Mouse (Mus musculus) embryonic facial prominence, embryonic 15.5 days (tissue): ENCODE measurements at regions not wholly inside any gene's neighbourhood (a gene's known extent, or its start where the extent isn't known, plus 50 kb on each side); places are given as distances from the start of the nearest gene placed in this dataset.

Source experiments
- ATAC-seq: fragments of 200-750 bp; cut with Nextera tagmentation; 2 replicates; pipeline ENCODE4 v1.8.0; 2017; ENCODE audit warnings: low read depth, moderate TSS enrichment; ENCODE audit not compliant: insufficient number of reproducible peaks, low FRiP score, low TSS enrichment
- H3K27ac ChIP-seq: fragments of 300-500 bp; sonication (generic); replicated peaks from 2 replicates; pipeline ENCODE4 v1.5.1; 2015; ENCODE audit warnings: mild to moderate bottlenecking, inconsistent platforms
- H3K27me3 ChIP-seq: fragments of 300-500 bp; sonication (generic); 2 replicates; pipeline ENCODE4 v1.6.1; 2015; ENCODE audit warnings: inconsistent platforms
- H3K36me3 ChIP-seq: fragments of 300-500 bp; sonication (generic); 2 replicates; pipeline ENCODE4 v1.6.1; 2015; ENCODE audit warnings: mild to moderate bottlenecking, inconsistent platforms
- H3K4me1 ChIP-seq: fragments of 300-500 bp; sonication (generic); 2 replicates; pipeline ENCODE4 v1.6.1; 2015; ENCODE audit warnings: inconsistent platforms
- H3K4me2 ChIP-seq: fragments of 300-500 bp; sonication (generic); replicated peaks from 2 replicates; pipeline ENCODE4 v1.6.1; 2015; ENCODE audit warnings: mild to moderate bottlenecking, inconsistent platforms
- H3K4me3 ChIP-seq: fragments of 300-500 bp; sonication (generic); replicated peaks from 2 replicates; pipeline ENCODE4 v1.5.1; 2015; ENCODE audit warnings: mild to moderate bottlenecking, inconsistent platforms
- H3K9ac ChIP-seq: fragments of 300-500 bp; sonication (generic); 2 replicates; pipeline ENCODE4 v1.6.1; 2015; ENCODE audit warnings: inconsistent platforms
- H3K9me3 ChIP-seq: fragments of 300-500 bp; sonication (generic); replicated peaks from 2 replicates; pipeline ENCODE4 v1.6.1; 2016; ENCODE audit warnings: inconsistent platforms
- WGBS: fragments of 180-500 bp; shearing (Covaris S2); methylation state at CpG from one replicate; pipeline ENCODE4 v1.1.7; 2015; 5-methylcytosine and 5-hydroxymethylcytosine counted together

DNA sequence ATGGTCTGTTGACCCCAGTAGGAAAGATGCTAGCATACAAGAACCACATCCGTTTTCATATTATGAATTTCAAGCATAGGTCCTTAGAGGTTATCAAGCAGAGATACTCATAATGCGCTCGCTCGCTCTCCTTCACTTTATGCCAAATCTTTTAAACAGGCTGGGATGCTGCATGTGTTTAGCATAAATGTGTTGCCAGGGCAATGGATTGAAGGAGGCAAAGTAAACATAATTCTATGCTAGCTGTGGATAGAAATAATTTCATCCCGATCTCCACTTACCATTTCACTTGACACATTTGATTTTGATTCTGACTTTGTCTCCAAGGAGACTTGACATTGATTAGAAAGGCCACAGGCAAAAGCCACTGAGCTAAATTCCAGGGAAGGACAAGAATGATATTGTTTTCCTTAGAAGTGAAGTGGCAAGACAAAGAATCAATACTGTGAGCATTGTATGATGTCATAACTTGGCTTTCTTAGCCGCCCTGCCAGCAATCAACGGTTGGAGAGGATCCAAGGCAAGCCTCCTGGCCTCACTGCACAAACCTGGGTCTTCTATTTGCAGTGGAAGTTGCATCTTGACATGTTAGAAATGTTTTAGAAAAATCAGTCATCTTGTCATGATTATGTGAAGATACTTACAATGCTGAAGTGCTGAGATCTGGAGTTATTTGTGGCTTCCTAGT lies 217.3 kb upstream of the Arglu1 start:
- no peak overlapping the region for H3K4me3 ChIP-seq
- H3K9me3 ChIP-seq, result no peaks in the 10 kb centered on the region
- ATAC-seq, result no peak
- 50% methylated on average over 7 of the region's 7 CpGs for WGBS
- no peaks in the 10 kb centered on the region for H3K4me1 ChIP-seq
- H3K4me2 ChIP-seq, result no peak overlapping the region
- H3K27ac ChIP-seq, result no peak overlapping the region
- no peaks in the 10 kb centered on the region for H3K36me3 ChIP-seq
- H3K9ac ChIP-seq, result no peak overlapping the region
- no peaks in the 10 kb centered on the region for H3K27me3 ChIP-seq

DNA sequence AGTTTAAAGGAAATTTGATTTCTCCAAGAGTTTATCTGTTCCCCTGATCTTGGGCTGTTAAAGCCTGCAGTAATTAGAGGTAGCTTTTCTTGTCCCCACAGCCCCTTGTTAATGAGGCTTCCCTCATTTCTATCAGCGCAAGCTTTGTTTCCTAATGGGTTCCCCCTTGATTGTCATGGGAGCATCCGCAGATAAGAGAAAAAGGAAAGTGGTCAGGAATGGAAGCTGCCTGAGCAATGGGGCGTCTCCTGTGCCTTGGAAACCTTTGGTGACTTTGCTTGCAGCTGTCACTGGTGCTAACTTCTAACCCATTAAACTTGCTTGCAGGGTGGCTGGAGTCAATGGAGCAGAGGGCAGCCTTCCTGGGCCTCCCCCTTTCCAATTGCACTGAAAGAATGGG lies 202.7 kb upstream of the Arglu1 start:
- H3K27ac ChIP-seq, result no peak overlapping the region
- H3K36me3 ChIP-seq, result no peaks in the 10 kb centered on the region
- no peaks in the 10 kb centered on the region for H3K4me1 ChIP-seq
- ATAC-seq, result no peak
- H3K9ac ChIP-seq, result no peak overlapping the region
- H3K4me2 ChIP-seq, result no peak overlapping the region
- 55% methylated on average over 3 of the region's 3 CpGs for WGBS
- no peak overlapping the region for H3K4me3 ChIP-seq
- H3K9me3 ChIP-seq, result no peaks in the 10 kb centered on the region
- H3K27me3 ChIP-seq, result no peaks in the 10 kb centered on the region

DNA sequence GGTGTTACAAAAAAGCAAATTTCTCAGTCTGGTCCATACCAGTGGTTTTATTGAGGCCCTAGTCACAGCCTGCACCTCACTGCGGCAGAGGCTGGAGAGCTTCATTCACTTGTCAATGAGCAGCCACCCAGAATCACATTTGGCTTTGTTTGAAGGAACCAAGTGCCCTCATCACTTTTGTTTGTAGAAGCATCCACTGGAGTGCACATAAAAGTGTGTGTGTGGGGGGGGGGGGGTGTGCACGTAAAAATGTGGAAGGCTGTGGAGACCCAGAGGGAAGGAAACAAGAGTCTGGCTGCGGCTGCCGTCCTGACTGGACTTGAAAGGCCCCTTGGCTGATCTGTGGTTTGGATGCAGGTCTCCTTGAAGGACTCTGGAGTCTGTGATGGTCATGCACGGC lies 187.0 kb upstream of the Arglu1 start:
- Histone ChIP-seq H3K9me3 (no peaks in the 10 kb centered on the region), H3K4me3 (no peak overlapping the region), H3K9ac (no peak overlapping the region), H3K27ac (no peak overlapping the region), H3K4me2 (no peak overlapping the region), H3K4me1 (no peaks in the 10 kb centered on the region), H3K27me3 (no peaks in the 10 kb centered on the region), H3K36me3 (no peaks in the 10 kb centered on the region)
- 80% methylated on average over 5 of the region's 5 CpGs for WGBS
- no peak for ATAC-seq

GRCm38 (mm10) chr8:8876879-8877278 lies 186.6 kb upstream of the Arglu1 start:
- H3K9ac ChIP-seq, result no peak overlapping the region
- no peaks in the 10 kb centered on the region for H3K4me1 ChIP-seq
- H3K4me3 ChIP-seq, result no peak overlapping the region
- H3K9me3 ChIP-seq, result no peaks in the 10 kb centered on the region
- WGBS, result 63% methylated on average over 9 of the region's 9 CpGs
- no peaks in the 10 kb centered on the region for H3K27me3 ChIP-seq
- no peak overlapping the region for H3K4me2 ChIP-seq
- no peak overlapping the region for H3K27ac ChIP-seq
- no peaks in the 10 kb centered on the region for H3K36me3 ChIP-seq
- no peak for ATAC-seq

DNA sequence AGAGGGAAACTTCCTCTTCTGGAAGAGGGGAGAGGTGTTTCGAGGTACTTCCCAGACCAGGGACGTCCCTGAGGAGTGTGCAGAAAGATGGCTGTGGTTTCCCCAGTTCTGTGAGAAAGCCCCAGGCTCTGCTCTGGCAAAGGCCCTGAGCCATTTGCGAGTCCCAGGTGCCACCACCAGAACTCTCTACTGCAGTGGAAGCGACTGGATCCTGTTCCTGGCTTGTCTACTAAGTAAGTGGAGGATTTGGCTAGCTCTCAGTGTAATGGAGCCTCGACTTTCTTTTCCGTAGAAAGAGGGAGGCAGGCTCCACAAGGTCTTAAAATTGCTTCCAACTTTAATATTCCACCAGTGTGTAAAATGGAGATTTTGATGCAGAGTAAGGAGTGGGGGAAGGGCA lies 186.1 kb upstream of the Arglu1 start:
- Histone ChIP-seq H3K4me2 (no peak overlapping the region), H3K9me3 (no peaks in the 10 kb centered on the region), H3K36me3 (no peaks in the 10 kb centered on the region), H3K27ac (no peak overlapping the region), H3K27me3 (no peaks in the 10 kb centered on the region), H3K4me1 (no peaks in the 10 kb centered on the region), H3K4me3 (no peak overlapping the region), H3K9ac (no peak overlapping the region)
- 67% methylated on average over 6 of the region's 6 CpGs for WGBS
- no peak for ATAC-seq

DNA sequence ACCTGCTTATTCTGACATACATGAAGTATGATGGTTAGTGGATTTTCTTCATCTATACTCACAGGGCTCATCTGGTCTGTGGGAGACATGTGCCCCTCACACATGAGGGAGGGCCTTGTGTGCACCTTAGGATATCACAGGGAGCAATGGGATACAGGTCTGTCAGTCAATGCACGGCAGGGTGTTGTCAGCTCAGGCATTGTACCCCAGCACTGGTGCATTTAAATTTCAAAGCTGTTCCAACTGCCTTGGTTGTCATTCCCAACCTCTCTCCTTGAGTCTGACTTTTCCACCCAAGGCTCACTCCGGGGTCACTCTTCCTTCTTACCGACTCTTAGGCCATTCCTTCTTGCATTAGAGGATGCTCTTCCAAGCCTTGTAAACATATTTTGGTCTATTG lies 181.6 kb upstream of the Arglu1 start:
- H3K36me3 ChIP-seq, result no peaks in the 10 kb centered on the region
- H3K4me1 ChIP-seq, result no peaks in the 10 kb centered on the region; the same call in 1 of the 2 replicates
- no peak overlapping the region for H3K9ac ChIP-seq
- no peaks in the 10 kb centered on the region for H3K27me3 ChIP-seq
- no peak for ATAC-seq
- no peaks in the 10 kb centered on the region for H3K9me3 ChIP-seq
- no peak overlapping the region for H3K4me2 ChIP-seq
- no peak overlapping the region for H3K27ac ChIP-seq
- no peak overlapping the region for H3K4me3 ChIP-seq
- 63% methylated on average over 3 of the region's 3 CpGs for WGBS

- ATAC-seq, result no peak
- Histone ChIP-seq H3K4me3 (no peak overlapping the region), H3K4me1 (no peaks in the 10 kb centered on the region; the same call in 1 of the 2 replicates), H3K9me3 (no peaks in the 10 kb centered on the region), H3K27me3 (no peaks in the 10 kb centered on the region), H3K36me3 (no peaks in the 10 kb centered on the region), H3K27ac (no peak overlapping the region), H3K9ac (no peak overlapping the region), H3K4me2 (no peak overlapping the region)
- 57% methylated on average over 8 of the region's 8 CpGs for WGBS
These were observed 180.7 kb upstream of the Arglu1 start for GRCm38 (mm10) chr8:8871039-8871438.

DNA sequence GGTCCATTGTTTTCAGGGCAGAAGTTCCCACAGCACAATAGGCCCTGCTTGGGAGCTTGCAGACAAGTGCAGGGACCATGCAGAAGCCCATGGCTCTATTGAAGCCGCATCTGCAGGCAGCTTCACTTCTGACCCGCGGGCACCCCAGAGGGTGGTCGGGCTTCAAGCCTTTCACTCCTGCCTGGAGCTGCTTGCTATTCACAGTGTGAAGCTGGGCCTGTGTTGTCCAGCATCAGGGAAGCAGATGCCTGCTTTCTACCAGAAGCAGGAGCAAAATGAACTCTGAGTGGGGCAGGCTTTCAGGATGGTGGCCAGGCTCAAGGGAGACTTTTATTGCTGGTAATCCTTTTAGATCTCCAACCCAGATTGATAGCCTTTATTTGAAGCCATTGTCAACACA lies 180.2 kb upstream of the Arglu1 start:
- 6% methylated on average over 4 of the region's 4 CpGs for WGBS
- Histone ChIP-seq H3K9me3 (no peaks in the 10 kb centered on the region), H3K27me3 (no peaks in the 10 kb centered on the region), H3K4me2 (no peak overlapping the region), H3K9ac (no peak overlapping the region), H3K27ac (no peak overlapping the region), H3K36me3 (no peaks in the 10 kb centered on the region), H3K4me3 (no peak overlapping the region), H3K4me1 (no peaks in the 10 kb centered on the region; the same call in 1 of the 2 replicates)
- no peak for ATAC-seq

DNA sequence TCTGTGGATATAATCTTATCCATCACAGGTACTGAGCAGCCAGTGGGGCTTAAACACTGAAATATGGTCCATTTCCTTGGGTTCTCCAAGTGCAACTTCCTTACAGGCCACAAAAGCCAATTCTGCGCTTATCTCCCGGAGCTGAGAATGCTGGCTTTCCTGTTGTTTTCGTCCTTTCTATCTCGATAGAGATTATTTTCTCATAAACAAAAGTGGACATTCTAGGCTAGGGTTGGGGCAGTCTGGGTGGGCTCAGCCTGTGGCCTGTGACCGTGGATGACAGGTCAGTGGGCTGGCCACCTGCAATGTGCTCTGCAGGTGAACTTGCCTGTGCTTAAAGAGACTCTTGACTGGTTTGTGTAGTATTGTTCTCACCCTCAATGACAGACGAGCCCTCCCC lies 179.0 kb upstream of the Arglu1 start:
- Histone ChIP-seq H3K27me3 (no peaks in the 10 kb centered on the region), H3K36me3 (no peaks in the 10 kb centered on the region), H3K27ac (no peak overlapping the region), H3K9me3 (no peaks in the 10 kb centered on the region), H3K9ac (no peak overlapping the region), H3K4me3 (no peak overlapping the region), H3K4me2 (no peak overlapping the region), H3K4me1 (no peaks in the 10 kb centered on the region; the same call in 1 of the 2 replicates)
- 70% methylated on average over 6 of the region's 6 CpGs for WGBS
- ATAC-seq, result no peak

- Histone ChIP-seq H3K36me3 (no peaks in the 10 kb centered on the region), H3K27ac (no peak overlapping the region), H3K4me2 (no peak overlapping the region)
These were observed 177.6 kb upstream of the Arglu1 start for GRCm38 (mm10) chr8:8867924-8868323.

DNA sequence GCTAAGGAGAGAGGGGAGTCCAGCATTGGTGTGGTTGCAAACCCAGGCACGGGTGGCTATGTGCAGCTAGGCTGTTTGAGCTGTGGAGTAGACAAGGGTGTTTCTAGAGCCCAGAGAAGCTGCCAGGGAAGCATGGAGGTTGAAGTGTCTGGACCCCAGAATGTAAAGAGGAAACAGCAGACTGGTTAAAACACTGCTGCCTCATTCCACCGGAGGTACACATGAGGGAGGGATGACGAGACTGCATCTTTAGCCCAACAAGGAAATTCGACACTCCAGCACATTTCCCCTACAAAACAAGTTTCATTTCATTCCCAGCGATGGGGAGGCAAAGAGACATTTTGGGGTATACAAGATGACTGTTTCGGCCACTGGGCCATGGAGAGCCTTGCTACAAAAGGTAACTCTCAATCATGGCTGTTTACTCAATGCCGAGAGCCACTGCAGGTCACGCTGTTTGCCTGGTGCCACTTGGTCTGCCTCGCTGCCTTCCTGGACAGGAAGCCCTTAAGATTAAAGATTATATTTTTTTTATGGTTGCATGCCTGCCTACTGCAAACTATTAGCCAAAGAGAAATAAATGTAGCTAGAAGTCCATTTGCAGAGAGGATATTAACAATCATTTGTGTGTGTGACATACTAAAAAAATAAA lies 176.9 kb upstream of the Arglu1 start:
- ATAC-seq, result no peak
- Histone ChIP-seq H3K4me2 (no peak overlapping the region), H3K9me3 (no peaks in the 10 kb centered on the region), H3K9ac (no peak overlapping the region), H3K27me3 (no peaks in the 10 kb centered on the region), H3K4me1 (no peaks in the 10 kb centered on the region; the same call in 1 of the 2 replicates), H3K4me3 (no peak overlapping the region), H3K36me3 (no peaks in the 10 kb centered on the region), H3K27ac (no peak overlapping the region)
- WGBS, result 34% methylated on average over 9 of the region's 9 CpGs

More at GRCm38 (mm10) chr8:8867924-8868323, 177.6 kb upstream of the Arglu1 start:
- no peaks in the 10 kb centered on the region for H3K27me3 ChIP-seq
- H3K9me3 ChIP-seq, result no peaks in the 10 kb centered on the region
- H3K4me1 ChIP-seq, result no peaks in the 10 kb centered on the region; the same call in 1 of the 2 replicates
- 56% methylated on average over 8 of the region's 8 CpGs for WGBS
- H3K9ac ChIP-seq, result no peak overlapping the region
- no peak for ATAC-seq
- no peak overlapping the region for H3K4me3 ChIP-seq

DNA sequence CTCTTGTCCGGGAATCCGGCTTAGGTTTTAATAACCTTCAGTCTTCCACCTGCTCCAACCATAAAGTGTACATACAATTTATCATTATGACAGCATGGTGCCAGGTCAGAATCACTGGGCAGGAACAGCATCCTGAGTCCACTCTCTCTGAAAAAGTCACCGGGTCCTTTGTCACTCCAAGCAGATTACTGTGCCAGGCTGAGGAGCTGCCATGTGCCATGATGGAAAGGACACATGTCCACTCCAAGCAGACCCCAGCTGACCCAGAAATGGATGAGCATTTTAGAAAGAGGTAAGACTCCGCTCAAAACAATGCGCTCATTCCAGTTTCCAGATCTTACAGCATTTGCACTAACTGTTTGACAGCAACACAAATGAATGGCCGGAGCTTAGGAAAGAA lies 172.4 kb upstream of the Arglu1 start:
- H3K4me3 ChIP-seq, result no peak overlapping the region
- H3K9me3 ChIP-seq, result no peaks in the 10 kb centered on the region
- H3K36me3 ChIP-seq, result no peaks in the 10 kb centered on the region
- no peaks in the 10 kb centered on the region for H3K27me3 ChIP-seq
- H3K4me1 ChIP-seq, result no peaks in the 10 kb centered on the region
- WGBS, result 90% methylated on average over 6 of the region's 6 CpGs
- no peak overlapping the region for H3K27ac ChIP-seq
- H3K9ac ChIP-seq, result no peak overlapping the region
- H3K4me2 ChIP-seq, result no peak overlapping the region
- ATAC-seq, result no peak
